Mouse (Mus musculus): ENCODE measurements around the gene Dlx2.

The Dlx2 gene

DNA sequence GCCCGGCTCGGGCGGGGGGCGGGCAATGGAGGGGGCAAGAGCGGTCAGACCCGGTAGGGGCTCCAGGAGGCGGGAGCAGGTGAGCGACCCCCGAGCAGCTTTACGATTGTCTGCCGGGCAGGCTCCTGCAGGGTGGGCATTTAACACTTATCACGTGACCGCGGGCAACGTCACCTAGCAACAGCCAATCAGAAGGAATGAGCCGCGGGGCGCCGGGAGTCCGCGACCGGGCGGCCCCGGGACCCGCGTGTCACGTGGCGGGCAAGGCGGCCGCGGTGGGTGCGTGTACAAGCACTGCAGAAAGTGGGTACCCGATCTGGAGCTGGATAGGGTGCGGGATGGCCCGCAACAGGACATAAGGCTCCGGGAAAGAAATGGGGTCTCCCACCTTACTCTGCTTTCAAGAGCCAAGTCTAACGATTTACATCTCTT is at the start of gene Dlx2:
TSS of gene Dlx2 (minus strand) at position 115 of the 432 bp plus-strand sequence.
- DNase-seq (ENCODE audit: low read depth), result no peak

- peak; percentile 91 for DNase-seq (ENCODE audit: low read depth)
Measured at GRCm38 (mm10) chr2:71594466-71594865, 47.9 kb upstream of the Dlx2 start.

- peak; percentile 29 for DNase-seq (ENCODE audit: low read depth)
Measured at GRCm38 (mm10) chr2:71589114-71589513, 42.6 kb upstream of the Dlx2 start.

DNA sequence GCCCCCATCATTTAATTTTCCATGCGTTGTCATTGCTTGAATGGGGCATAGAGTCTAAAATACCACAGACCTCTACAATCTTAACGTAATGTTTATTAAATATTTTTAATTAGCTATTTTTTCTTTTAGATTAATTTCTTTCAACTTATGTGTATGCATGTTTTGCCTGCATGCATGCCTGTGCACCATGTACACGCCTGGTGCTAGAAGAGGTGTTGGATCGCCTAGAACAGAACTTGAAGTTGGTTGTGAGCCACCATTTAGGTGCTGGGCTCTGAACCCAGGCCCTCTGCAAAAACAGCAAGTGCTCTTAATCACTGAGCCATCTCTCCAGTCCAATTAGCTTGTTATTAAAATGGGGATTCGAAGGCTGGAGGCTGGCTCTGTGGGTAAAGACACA is 34.9 kb upstream of the Dlx2 start:
- no peak for DNase-seq (ENCODE audit: low read depth)

DNA sequence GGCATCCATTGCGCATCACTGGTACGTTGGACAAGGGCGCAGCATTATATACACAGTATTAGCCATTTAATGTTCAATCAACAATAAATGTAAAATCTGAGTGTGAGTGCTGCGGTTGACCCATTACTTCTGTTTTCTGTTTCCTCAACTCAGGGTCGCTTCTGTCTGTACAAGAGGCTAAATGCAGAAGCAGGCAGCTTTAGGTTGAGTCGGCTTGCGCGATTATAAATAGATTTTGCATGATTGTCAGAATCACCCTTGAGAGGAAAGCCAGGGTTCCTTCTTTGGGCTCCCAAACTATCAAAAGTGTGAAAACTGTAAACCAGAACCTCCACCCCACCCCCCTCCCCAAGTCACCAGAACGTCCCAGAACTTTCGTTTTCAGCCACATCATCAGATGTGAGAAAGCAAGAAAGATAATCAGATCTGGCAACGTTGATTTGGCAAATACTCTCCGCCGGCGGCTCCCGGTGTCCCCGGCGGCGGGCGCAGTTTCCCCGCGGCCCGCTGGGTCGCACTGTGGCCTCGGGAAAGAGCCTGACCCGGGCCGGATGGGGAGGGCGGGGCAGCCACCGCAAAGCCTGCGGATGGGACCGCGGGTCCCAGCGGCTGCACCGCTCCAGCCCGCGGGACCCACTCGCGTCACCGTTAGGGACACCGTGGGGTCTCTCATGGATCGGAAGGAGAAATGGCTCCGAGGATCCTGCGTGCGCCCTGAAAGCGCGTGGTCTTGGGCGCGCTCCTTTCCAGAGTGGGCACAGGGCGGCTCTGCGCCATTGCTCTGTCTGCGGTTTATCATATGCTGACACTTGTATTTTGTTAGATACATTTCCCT is 34.3 kb upstream of the Dlx2 start:
- DNase-seq (ENCODE audit: low read depth), result peak; percentile 62

DNA sequence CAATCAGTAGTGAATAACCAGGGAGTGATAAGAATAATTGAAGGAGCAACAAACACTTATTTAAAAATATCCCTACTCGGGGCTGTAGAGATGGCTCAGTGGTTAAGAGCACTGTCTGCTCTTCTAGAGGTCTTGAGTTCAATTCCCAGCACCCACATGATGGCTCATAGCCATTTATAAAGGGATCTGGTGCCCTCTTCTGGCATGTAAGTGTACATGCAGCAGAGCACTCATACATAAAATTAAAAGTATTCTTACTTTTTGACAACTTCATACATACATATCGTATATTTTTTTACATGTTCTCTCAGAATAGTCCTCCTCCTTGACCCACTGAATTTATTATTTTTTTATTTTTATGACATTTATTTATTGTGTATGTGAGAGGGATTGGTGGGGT is 30.5 kb upstream of the Dlx2 start:
- DNase-seq (ENCODE audit: low read depth), result no peak

DNA sequence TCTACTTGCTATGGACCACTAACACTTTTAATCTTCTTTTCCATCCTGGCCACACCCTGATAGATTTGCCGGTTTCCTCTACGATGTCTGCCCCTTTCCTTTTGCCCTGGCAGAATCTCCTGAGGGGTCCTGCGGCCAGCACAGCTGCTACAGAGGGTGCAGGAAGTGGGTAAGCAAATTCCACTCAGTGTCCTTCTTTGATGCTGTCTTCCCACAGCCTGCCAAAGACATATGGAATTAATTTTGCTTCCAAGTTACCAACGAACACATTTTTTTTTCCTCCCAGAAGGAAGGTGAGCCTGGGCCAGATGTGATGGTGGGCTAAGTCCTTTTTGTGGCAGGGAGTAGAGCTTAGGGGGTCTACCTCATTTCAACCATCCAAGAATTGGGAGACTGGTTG is 27.2 kb upstream of the Dlx2 start:
- no peak for DNase-seq (ENCODE audit: low read depth)

DNA sequence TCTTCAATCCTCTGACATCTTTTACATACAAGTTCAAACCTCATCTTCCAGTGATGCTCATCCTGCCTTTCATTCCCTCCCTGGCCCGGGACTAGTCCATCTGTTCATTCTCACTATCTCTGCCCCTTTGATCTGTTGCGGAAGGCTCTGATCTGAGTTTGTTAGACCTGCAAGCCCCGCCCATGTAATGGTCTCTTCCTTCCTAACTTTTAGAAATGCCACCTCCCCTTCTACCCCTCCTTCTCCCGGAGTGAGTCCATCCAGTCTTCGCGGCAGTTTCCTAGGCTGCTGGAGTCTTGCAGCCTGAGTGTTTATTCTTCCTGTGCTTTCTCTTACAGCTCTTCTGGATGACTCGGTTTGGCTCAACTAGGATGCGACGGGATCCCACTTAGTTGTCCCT is 19.9 kb upstream of the Dlx2 start:
- no peak for DNase-seq (ENCODE audit: low read depth)

GRCm38 (mm10) chr2:71556071-71556470 is 9.5 kb upstream of the Dlx2 start:
- peak; percentile 24 for DNase-seq (ENCODE audit: low read depth)

DNA sequence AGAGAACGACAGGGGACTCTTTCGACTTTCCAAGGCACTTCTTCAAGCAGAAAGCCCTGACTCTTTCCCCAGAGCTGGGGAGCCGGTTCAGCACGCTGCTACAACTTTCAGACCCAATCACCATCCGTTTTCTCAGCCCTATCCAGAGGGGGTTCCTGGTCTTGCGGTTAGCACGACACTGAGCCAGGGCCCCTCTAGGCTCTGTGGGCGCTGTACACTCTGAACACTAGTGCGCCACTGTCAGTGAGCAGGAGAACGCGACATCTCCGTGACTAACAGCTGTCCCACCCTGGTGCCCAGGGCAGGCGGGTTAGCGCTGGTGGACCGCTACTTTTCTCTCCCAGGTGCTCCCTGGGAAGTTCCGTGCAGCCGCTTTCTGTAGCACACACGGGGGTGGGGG is 5.2 kb upstream of the Dlx2 start:
- no peak for DNase-seq (ENCODE audit: low read depth)

DNA sequence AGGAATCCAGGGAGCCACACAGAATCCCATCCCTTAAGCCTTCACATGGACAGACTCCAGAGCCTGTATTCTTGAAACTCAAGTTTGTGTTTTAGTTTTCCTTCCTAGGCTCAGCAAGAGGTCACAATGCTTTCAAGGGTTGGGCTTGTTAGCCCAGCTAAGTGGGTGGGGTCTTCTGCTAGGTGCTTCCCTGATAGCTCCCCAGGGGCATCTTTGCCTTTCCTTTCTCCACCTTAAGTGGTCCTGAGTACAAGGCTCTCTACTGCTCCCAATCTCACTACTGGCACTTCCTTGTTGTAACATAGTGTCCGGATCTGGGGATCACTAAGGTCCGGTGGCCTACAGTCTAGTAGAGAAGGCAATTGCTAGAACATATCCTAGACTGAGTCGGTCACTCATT is 3.8 kb upstream of the Dlx2 start:
- DNase-seq (ENCODE audit: low read depth), result no peak

GRCm38 (mm10) chr2:71547829-71548228 is 1.3 kb upstream of the Dlx2 start:
- peak; percentile 73 for DNase-seq (ENCODE audit: low read depth)

DNA sequence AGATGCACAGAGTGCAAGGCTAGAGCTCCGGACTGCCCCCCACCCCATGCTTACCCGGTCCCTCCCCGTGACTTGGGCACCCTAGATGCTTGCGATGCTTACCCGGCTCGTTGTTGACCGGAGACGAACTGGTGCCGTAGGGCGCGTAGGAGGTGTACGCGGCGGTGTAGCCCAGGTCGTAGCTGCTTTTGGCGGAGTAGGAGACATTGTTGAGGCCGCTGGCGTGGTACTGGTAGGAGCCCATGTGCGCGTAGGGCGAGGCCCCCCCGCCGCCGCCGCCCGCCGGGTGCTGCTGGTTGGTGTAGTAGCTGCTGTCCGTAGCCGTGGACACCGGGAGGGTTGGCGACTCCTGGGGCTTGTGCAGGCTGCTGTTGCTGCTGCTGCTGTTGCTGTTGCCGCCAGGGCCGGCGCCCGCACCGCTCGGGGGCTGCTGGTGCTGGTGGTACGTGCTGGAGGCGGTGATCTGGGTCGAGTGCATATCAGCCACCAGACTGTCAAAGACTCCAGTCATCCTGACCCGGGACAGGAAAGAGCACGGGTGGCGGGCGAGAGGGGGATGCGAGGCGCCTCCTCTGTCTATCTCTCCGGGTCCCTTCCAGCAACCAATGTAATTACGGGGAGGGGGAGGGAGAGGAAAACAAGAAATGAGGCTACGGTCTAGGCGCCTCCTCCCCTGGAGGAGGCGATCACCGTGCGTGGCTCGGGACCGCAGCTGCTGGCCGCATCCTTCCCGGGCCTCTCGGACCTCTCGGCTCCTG is 493 bp downstream of the Dlx2 start:
- DNase-seq (ENCODE audit: low read depth), result no peak

GRCm38 (mm10) chr2:71545401-71545881 is 1.1 kb downstream of the Dlx2 start:
- DNase-seq (ENCODE audit: low read depth), result no peak

- no peak for DNase-seq (ENCODE audit: low read depth)
Measured at GRCm38 (mm10) chr2:71544391-71545285, 1.9 kb downstream of the Dlx2 start.

DNA sequence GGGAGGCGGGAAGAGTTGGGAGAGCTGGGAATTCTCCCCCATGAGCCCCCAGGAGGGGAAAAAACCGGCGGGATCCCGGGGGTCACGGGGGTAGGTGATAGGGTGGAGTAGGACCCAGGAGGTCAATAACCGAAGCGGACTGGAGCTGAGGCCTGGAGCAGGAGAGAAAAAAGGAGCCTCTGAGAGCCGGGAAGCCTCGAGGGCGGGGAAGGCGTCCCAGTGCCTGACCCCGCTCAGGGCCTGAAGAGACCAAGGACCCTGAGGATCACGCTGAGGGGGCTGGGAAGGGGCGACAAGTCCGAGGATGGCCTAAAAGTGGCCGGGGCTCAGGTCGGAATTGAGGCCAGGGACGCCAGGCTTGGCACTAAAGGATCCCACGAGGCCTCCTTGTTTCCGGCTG is 2.6 kb downstream of the Dlx2 start:
- no peak for DNase-seq (ENCODE audit: low read depth)

DNA sequence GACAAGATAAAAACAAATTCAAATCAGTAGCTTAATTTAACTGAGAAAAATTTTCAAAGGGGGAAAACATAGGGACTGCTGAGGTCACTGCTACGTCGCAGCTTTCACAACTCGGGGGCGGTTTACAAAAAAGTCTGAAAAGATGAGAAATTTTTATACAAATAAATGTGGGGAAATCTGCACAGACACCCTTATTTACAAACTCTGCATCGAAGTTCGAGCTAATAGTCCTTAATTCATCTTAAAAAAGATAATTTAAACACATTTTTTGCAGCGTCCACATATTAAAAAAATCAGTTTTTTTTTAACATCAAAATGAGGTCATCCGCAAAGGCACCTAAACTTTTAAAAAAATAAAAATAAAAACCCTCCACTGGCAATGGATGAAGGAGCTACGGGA is 3.0 kb downstream of the Dlx2 start:
- DNase-seq (ENCODE audit: low read depth), result no peak

- peak; percentile 85 for DNase-seq (ENCODE audit: low read depth)
Measured at GRCm38 (mm10) chr2:71542816-71543301, 3.7 kb downstream of the Dlx2 start.

- DNase-seq (ENCODE audit: low read depth), result peak; percentile 15
Measured at GRCm38 (mm10) chr2:71542227-71542815, 4.2 kb downstream of the Dlx2 start.

DNA sequence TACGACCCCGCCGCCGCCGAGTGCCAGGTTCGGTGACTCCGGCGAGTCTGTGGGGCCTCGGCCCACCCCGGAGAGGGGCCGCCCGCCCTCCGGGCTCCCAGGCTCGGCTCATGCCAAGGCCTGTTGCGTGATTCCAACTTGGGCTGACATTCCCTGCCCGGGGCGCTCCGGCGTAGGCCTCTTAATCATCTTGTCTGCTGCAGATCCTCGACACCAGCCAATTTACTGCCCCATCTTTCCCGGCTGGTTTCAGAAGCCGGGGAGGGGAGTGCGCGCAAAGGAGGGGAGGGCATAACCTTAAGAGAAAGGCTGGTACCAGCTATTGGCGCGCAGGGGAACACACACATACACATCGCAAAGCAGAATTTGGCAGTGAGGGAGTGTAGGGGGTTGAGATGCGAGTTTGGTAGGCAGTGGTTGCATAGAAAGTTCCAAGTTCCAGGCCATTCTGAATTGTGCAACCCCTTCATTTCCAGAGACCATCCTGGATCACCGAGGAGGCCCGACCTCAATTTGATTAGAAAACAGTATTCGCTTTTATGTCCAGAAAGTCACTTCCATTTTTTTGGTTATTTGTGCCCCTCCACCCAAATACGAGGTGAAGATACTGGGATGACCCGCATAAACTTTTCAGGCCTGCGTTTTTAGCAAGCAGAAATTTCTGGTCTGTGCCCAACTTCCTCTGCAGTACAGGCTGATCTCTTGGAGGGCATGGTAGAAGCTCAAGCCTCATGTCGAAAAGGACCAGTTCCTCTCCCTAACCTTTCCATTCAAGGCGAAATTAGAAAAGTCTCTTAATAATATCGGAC is 4.9 kb downstream of the Dlx2 start:
- DNase-seq (ENCODE audit: low read depth), result no peak

All from 416B (cell line).